Mouse (Mus musculus): ENCODE data around the gene Plekhm1. TPM values are rescaled to one million over a fixed set of nuclear protein-coding genes. Genes with fewer than 3 reads are reported as not detected.

Plekhm1 gene
- total RNA-seq, 2 experiments from 2014 or later: 12.3 to 13.7 TPM

DNA sequence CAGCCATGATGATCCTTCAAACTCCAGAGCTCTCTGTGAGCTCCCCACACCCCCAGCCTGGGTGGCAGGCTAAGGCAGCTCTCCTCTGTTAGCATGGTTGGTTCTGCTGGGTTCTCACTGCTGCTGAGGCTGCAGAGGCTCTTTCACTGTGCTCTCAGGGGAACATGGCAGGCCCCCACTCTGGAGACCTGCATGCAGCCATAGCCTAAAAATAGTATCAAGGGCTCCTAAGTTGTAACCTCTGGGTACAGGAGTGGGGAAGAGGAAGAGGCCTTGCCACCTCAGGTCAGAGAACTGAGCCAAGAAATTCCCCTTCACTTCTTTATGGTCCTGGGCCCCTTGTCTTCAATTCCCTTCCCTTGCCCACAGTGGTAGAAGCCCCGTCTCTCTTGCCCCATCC, 68.6 kb downstream of the Plekhm1 start:
- no peak for TF ChIP-seq CTCF (IDR thresholded peaks at IDR 0.05)
- intact Hi-C loops (cut with DNase I): no loop called here
- H3K27ac ChIP-seq: no peak overlapping the region
- no peak for DNase-seq
- H3K4me3 ChIP-seq: no peak overlapping the region

DNA sequence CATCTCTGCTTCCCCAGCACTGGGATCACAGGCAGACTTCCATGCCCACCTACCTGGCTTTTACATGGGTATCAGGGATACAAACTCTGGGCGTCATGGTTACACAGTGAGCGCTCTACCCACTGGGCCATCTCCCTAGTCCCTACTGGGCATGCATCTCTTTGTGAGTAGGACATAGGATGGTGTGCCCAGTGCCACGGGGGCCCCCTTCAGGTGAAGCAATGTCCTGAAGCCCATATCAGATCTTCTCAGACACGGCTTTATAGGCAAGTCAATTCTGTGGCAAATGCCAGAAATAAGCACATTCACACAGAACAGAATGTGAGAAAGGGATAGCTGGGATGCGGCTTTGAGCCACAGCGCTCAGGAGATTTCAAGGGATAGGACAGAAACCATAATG, 69.4 kb downstream of the Plekhm1 start:
- TF ChIP-seq CTCF (IDR thresholded peaks at IDR 0.05): no peak
- intact Hi-C loops (cut with DNase I): no loop called here
- DNase-seq: no peak
- H3K4me3 ChIP-seq: no peak overlapping the region
- H3K27ac ChIP-seq: no peak overlapping the region

DNA sequence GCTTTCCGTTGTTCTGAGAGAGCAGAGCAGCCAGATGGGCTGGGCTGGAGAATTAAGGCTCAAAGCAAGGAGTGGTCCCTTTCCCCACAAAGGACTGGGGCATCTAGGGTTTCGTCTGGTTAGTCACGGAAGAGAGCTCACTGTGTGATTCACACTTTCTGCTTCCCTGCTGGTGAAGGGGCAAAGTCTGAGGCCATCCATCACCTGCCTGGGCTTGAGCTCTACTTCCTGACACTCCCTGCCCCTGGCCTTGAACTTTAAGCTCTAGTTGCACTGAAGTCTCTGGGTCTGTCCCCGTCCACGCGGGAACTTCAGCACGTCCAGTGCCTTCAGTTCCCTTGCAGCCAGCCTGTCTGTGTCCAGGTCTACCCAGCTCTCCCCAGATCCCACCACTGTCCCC, 71.8 kb downstream of the Plekhm1 start:
- intact Hi-C loops (cut with DNase I): no loop called here
- DNase-seq: no peak

DNA sequence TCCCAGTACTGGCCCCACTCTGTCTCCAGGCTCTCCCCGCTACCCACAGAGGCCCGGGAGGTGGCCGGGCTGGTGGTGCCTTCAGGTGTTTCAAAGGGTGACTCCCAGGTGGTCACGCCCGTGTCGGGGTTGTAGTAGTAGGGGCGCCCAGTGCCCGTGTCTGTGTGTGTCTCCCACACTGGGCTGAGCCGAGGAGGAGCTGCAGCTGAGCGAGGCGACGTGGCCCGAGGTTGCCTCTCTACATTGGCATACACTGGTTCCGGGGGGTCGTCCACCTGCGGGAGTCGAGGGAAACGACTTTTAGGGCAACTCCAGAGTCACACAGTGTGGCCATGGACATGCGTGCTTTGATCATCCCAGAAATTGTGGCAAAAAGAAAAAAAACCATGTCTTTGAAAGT, 72.4 kb downstream of the Plekhm1 start:
- no peak for DNase-seq
- Histone ChIP-seq H3K27ac (no peak overlapping the region), H3K4me3 (no peak overlapping the region)
- intact Hi-C loops (cut with DNase I): no loop called here
- TF ChIP-seq CTCF (IDR thresholded peaks at IDR 0.05): no peak

More for the DNA sequence above, 71.8 kb downstream of the Plekhm1 start:
- no peak for TF ChIP-seq CTCF (IDR thresholded peaks at IDR 0.05)
- no peak overlapping the region for H3K4me3 ChIP-seq
- H3K27ac ChIP-seq: no peak overlapping the region

DNA sequence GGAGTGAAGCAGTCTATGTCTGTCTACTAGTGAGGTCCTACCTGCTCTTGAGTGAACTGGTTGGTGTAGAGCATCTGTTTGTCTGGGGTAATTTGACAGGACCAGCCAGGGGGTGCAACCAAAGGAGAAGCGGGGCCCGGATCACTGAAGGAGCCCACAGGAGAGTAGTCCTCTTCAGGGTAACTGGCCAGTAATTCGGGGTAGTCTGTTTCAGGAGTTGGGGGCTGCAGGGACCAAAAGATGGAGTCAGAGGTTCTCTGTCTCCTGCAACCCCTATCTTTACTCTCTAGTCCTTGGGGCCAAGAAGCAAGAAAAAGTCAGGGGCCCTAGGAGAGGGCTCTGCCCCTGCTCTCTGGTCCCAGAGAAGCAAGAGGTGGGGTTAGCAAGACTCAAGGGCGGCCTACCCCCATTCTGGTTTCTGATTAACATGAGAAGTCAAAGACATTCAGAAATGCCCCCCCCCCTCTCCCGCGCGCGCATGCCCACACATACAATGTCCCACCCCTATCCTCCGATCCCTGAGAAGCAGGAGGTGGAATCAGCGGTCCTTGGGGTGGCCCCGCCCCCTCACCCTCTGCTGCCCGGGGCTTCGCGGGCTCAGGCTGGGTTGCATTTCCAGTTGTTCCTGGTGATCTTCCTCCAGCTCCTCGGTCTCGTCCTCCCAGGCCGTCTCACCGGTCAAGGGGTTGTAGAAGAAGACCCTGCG, 72.9 kb downstream of the Plekhm1 start:
- intact Hi-C loops (cut with DNase I): no loop called here
- Histone ChIP-seq H3K4me3 (no peak overlapping the region), H3K27ac (no peak overlapping the region)
- DNase-seq: no peak
- no peak for TF ChIP-seq CTCF (IDR thresholded peaks at IDR 0.05)

- Histone ChIP-seq H3K27ac (no peak overlapping the region), H3K4me3 (no peak overlapping the region)
- no peak for TF ChIP-seq CTCF (IDR thresholded peaks at IDR 0.05)
- no peak for DNase-seq
- intact Hi-C loops (cut with DNase I): no loop called here
Measured at GRCm38 (mm10) chr11:103338671-103339070, 73.8 kb downstream of the Plekhm1 start.

DNA sequence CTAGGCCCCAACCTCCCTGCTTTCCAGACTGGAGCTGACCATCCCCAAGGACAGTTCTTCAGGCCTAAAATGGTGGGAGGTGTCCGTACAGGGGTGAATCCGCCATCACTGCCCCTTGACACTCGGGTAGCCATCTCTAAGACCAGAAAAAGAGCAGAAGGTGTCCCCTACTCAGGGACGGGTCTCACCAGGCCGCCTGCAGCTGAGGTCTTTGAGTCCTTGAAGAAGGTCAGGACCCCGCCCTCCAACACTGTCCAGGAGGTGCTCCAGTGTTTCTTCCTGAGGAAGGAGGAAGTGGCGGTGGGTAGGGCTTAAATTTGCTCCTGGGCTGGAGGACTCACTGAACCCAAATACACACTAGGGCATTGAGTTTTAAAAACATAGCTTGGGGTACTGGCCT, 74.4 kb downstream of the Plekhm1 start:
- DNase-seq: no peak
- intact Hi-C loops (cut with DNase I): no loop called here

GRCm38 (mm10) chr11:103337180-103337579, 75.3 kb downstream of the Plekhm1 start:
- Histone ChIP-seq H3K27ac (no peak overlapping the region; the same call in 1 of the 2 replicates), H3K4me3 (no peak overlapping the region)
- DNase-seq: no peak
- no peak for TF ChIP-seq CTCF (IDR thresholded peaks at IDR 0.05)
- intact Hi-C loops (cut with DNase I): no loop called here

More for the DNA sequence above, 74.4 kb downstream of the Plekhm1 start:
- Histone ChIP-seq H3K4me3 (no peak overlapping the region), H3K27ac (no peak overlapping the region)
- TF ChIP-seq CTCF (IDR thresholded peaks at IDR 0.05): no peak

DNA sequence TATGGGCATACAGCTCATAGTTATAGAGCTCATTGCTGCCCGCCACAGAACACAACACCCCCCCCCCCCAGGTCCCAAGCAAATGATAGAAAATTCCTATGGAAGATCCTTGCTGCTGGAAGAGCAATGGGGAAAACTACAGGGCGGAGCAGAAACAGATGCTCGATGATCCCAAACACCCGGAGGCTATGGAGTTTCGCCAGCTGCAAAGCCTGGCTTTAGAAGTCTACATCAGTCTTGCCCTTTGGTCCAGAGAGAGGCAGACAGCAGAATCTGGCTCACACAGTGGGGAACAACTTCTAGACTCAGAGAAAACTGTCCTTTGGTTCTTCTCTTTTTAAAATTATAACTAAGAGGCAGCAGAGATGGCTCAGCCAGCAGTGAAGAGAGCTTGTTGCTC, 76.9 kb downstream of the Plekhm1 start:
- TF ChIP-seq CTCF (IDR thresholded peaks at IDR 0.05): no peak

DNA sequence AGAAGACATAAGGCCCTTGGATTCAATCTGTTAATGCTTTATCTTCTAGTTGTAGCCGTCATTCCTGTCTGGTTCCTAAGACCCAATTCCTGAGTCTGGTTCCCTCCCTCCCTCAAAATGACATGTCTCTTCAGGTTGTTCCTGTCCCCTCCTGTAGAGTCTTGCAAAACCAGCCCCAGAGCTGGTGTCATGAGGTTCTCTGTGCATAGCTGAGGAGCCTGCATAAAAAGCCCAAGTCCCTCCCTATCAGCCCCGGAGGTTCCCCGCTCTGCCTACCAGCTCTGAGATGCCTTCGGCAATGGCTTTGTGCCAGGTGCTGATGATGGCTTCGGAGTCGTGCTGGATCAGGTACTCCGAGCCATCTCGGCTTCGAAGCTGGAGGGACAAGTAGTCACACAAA, 77.6 kb downstream of the Plekhm1 start:
- intact Hi-C loops (cut with DNase I): loop anchor here (5.0 kb wide), 1 partner anchor 222 kb away; no protein-coding TSS in a partner anchor
- Histone ChIP-seq H3K27ac (no peak overlapping the region), H3K4me3 (no peak overlapping the region)
- DNase-seq: peak; percentile 40
- TF ChIP-seq CTCF (IDR thresholded peaks at IDR 0.05): no peak

More for the DNA sequence above, 76.9 kb downstream of the Plekhm1 start:
- intact Hi-C loops (cut with DNase I): no loop called here
- Histone ChIP-seq H3K27ac (no peak overlapping the region), H3K4me3 (no peak overlapping the region)
- DNase-seq: no peak

DNA sequence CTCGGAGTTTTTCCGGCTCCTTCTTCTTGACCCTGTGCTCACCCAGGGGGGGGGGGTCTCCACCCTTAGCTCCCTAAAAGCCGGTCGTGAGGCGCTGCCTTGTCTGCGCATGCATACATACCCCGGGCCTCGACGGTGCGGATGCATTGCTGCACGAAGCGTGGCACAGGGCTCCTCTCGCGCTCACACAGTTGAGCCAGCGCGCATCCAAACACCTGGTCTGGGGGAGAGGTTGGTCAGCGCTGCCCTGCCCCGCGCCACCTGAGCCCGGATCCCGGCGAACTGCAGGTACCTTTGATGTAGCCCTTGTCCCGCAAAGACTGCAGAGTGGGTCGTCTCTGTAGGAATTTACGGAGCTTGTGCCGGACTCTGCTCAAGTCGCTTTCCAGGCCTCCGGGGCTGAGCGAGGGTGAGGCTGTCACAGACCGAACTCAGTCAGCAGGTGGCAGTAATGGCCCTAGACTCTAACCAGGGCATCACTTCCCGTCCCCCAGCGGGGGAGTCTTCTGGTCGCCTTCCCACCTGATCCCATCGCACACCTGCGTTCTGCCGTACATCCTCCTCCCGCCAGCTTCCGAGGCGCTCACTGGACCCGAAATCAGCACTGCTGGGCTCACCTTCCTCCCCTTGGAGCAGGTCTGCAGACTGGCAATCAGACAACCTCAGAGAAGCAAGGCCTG, 78.6 kb downstream of the Plekhm1 start:
- Histone ChIP-seq H3K4me3 (peak overlapping the region; percentile 64), H3K27ac (no peak overlapping the region)
- intact Hi-C loops (cut with DNase I): loop anchor here (5.0 kb wide), 1 partner anchor 223 kb away; no protein-coding TSS in a partner anchor
- peak; percentile 56 for TF ChIP-seq CTCF (IDR thresholded peaks at IDR 0.05)
- peak; percentile 66 for DNase-seq

DNA sequence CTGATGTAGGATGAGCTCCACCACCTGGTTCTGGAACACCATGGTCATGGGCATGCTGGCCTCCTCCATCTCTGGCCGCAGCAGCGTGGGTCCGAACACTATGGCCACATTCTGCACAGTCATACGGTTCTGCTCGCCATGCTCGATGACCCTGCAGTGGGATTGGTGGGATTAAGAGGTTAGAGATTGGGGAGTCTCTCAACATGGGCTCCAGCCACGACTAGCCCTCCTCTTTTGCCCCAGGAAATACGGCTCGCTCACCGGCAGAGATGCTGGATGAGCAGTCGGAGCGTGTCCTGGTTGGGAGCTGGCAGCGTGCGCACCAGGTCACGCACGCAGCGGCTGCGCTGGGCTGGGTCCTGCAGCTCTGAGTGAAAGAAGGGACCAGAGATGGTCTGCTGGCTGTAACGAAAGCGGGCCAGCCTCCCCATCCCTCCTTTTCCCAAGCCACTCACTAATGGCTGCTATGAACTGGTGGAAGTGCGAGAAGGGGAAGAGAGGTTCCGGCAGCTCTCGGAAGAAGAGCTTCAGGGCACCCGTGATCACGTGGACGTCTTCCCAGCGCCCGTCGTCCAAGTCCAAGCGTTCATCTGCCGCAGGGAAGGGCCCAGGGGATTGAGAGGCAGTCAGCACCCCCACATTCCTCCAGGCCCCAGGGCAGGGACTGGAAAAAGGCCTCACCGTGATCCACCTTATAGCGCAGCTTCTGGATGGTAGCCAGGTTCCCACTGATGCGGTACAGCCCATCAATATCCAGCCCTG, 79.4 kb downstream of the Plekhm1 start:
- intact Hi-C loops (cut with DNase I): loop anchor here (5.0 kb wide), 1 partner anchor 224 kb away; no protein-coding TSS in a partner anchor
- no peak overlapping the region for H3K27ac ChIP-seq
- peak; percentile 42 for DNase-seq
- peak overlapping the region; percentile 64 for H3K4me3 ChIP-seq
- TF ChIP-seq CTCF (IDR thresholded peaks at IDR 0.05): no peak
